Mouse (Mus musculus) stomach, embryonic 14.5 days (tissue): ENCODE measurements at regions not wholly inside any gene's neighbourhood (a gene's known extent, or its start where the extent isn't known, plus 50 kb on each side); places are given as distances from the start of the nearest gene placed in this dataset.

Experiments used
- ATAC-seq: fragments of 200-750 bp; cut with Nextera tagmentation; 2 replicates; pipeline ENCODE4 v1.8.0; 2017; ENCODE audit warnings: low read depth, moderate TSS enrichment; ENCODE audit not compliant: insufficient number of reproducible peaks, insufficient read depth, low FRiP score
- H3K27ac ChIP-seq: fragments of 300-500 bp; sonication (generic); 2 replicates; pipeline ENCODE4 v1.5.1; 2014; ENCODE audit warnings: mild to moderate bottlenecking, low read length, moderate library complexity, mixed read lengths
- H3K27me3 ChIP-seq: fragments of 300-500 bp; sonication (generic); 2 replicates; pipeline ENCODE4 v1.6.1; 2014; ENCODE audit warnings: low read length, control low read depth, mixed read lengths; ENCODE audit not compliant: control insufficient read depth, insufficient read depth
- H3K36me3 ChIP-seq: fragments of 300-500 bp; sonication (generic); 2 replicates; pipeline ENCODE4 v1.6.1; 2014; ENCODE audit warnings: mild to moderate bottlenecking, control low read depth, low read length, moderate library complexity, mixed read lengths; ENCODE audit not compliant: control insufficient read depth, insufficient read depth
- H3K4me1 ChIP-seq: fragments of 300-500 bp; sonication (generic); 2 replicates; pipeline ENCODE4 v1.6.1; 2014; ENCODE audit warnings: low read length, control low read depth, mixed read lengths; ENCODE audit not compliant: control insufficient read depth, insufficient read depth
- H3K4me2 ChIP-seq: fragments of 300-500 bp; sonication (generic); replicated peaks from 2 replicates; pipeline ENCODE4 v1.6.1; 2014; ENCODE audit warnings: low read depth, low read length, control low read depth
- H3K4me3 ChIP-seq: fragments of 300-500 bp; sonication (generic); 2 replicates; pipeline ENCODE4 v1.5.1; 2014; ENCODE audit warnings: low read depth, low read length, control low read depth
- H3K9ac ChIP-seq: fragments of 300-500 bp; sonication (generic); replicated peaks from 2 replicates; pipeline ENCODE4 v1.6.1; 2014; ENCODE audit warnings: low read depth, mild to moderate bottlenecking, control low read depth, low read length, moderate library complexity, mixed read lengths
- H3K9me3 ChIP-seq: fragments of 300-500 bp; sonication (generic); 2 replicates; pipeline ENCODE4 v1.6.1; 2016; ENCODE audit warnings: low read depth, low read length, control low read depth; ENCODE audit not compliant: control insufficient read depth
- WGBS: fragments of 180-500 bp; shearing (Covaris S2); extraction: QIAGEN DNeasy Blood & Tissue Kit; methylation state at CpG from one replicate; pipeline ENCODE4 v1.1.7; 2014; 5-methylcytosine and 5-hydroxymethylcytosine counted together

DNA sequence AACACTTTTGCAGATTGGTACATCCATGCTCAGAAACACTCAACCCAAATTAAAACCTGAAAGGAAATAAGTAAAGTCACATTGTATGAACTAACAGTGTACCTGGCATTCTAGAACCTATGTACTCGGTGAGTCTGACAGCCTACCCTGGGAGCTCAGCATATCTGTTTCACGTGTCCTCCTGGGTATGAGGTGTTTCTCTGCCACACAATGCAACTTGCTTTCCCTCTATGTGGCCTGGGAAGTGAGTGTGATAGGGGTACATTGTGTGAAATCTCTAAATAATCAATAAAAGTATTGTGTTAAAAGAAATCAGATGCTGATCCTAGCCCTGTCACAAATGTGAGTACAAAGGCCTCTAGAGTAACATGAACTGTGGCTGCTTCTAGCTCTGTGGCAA lies 315.3 kb upstream of the Gpc5 start:
- H3K36me3 ChIP-seq = no peaks in the 10 kb centered on the region
- no peak overlapping the region for H3K27ac ChIP-seq
- no peak for ATAC-seq
- no peaks in the 10 kb centered on the region for H3K9me3 ChIP-seq
- no peak overlapping the region for H3K4me2 ChIP-seq
- no peaks in the 10 kb centered on the region for H3K4me1 ChIP-seq
- WGBS = 63% methylated on average over 2 of the region's 2 CpGs
- H3K27me3 ChIP-seq = no peaks in the 10 kb centered on the region
- H3K4me3 ChIP-seq = no peak overlapping the region
- H3K9ac ChIP-seq = no peak overlapping the region

DNA sequence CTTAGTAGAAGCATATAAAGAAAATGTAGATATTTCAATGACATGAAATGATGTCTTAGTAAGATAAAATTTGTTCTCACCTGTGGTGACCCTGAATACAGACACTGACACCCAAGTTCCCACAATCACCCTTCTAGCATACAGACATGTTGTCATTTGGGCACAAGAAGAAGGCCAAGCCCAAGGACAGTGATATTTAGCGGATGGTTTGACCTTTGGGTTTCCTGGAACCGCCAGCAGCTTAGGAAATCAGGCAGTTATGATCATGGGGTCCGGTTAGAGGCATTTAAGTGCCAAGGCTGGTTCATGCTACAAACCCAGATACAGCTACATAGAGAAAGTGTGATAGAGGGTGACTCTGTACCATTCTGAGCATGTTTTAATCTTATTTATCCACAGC lies 310.2 kb upstream of the Gpc5 start:
- H3K27ac ChIP-seq = no peak overlapping the region
- WGBS = 90% methylated on average over 3 of the region's 3 CpGs
- no peaks in the 10 kb centered on the region for H3K4me1 ChIP-seq
- H3K9ac ChIP-seq = no peak overlapping the region
- no peaks in the 10 kb centered on the region for H3K36me3 ChIP-seq
- no peak overlapping the region for H3K4me2 ChIP-seq
- H3K27me3 ChIP-seq = no peaks in the 10 kb centered on the region
- H3K4me3 ChIP-seq = no peak overlapping the region
- H3K9me3 ChIP-seq = no peaks in the 10 kb centered on the region
- no peak for ATAC-seq

DNA sequence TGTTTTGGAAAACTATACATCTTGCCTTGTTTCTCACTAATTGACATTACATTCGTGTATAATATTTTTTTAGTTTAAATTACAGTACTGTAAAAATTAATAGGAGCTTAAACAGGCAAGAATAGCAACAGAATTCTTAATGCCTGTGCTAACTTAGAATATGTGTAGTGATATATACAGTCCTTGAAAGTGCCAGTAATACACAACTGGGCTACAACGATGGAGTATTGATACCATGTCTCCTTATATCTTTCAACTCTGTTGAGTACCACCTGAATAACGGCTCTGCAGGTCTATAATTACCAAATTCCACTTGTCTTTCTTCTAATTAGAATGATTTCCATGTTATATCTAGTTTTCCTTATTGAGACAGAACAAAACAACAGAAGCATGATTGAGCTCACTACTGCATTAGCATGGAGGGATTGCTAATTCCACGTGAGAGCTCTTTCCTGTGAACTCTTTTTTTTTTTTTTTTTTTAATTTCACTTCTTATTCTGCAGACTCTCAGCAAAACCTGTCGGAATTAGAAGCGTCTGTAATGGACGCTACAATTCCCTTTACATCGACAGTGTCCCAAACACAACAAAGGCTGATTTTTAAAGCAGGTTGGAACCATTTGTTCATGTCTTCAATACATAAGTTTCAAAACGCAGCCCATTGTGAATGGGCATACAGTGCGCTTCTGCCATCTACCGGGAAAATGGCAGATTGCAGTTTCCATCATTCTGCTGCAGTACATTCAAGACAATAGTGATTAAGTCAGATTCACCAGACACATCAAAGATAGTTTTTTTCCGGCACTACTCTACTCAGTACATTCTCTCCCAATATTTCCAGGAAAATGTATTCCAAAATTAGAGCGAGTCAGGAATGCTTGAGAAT lies 300.8 kb upstream of the Gpc5 start:
- no peak overlapping the region for H3K27ac ChIP-seq
- H3K9me3 ChIP-seq = no peaks in the 10 kb centered on the region
- 24% methylated on average over 13 of the region's 13 CpGs for WGBS
- H3K36me3 ChIP-seq = no peaks in the 10 kb centered on the region
- H3K4me2 ChIP-seq = 0 out of 2 replicates have a peak overlapping the region, but pooled peaks have one; percentile 28
- H3K4me3 ChIP-seq = no peak overlapping the region
- H3K4me1 ChIP-seq = no peaks in the 10 kb centered on the region
- H3K9ac ChIP-seq = no peak overlapping the region
- no peak for ATAC-seq
- H3K27me3 ChIP-seq = no peaks in the 10 kb centered on the region

DNA sequence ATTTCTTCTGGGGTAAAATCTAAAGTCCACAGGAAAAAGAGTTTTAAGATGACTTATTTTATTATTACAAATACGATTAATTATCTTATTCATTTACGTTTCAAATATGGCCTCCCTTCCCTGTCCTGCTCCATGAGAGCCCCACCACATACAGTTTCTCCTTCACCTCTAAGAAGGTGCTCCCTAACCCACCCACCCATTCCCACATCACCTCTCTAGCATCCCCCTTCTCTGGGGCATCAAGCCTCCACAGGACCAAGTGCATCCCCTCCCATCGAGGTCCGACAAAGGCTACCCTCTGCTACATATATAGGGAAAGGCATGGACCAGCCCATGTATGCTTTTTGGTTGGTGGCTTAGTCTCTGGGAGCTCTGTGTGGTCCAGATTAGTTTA lies 300.2 kb upstream of the Gpc5 start:
- no peaks in the 10 kb centered on the region for H3K27me3 ChIP-seq
- H3K4me1 ChIP-seq = no peaks in the 10 kb centered on the region
- no peaks in the 10 kb centered on the region for H3K36me3 ChIP-seq
- no peak overlapping the region for H3K4me3 ChIP-seq
- H3K9me3 ChIP-seq = no peaks in the 10 kb centered on the region
- no peak overlapping the region for H3K4me2 ChIP-seq
- 63% methylated on average over 4 of the region's 4 CpGs for WGBS
- no peak overlapping the region for H3K27ac ChIP-seq
- no peak overlapping the region for H3K9ac ChIP-seq
- ATAC-seq = no peak

DNA sequence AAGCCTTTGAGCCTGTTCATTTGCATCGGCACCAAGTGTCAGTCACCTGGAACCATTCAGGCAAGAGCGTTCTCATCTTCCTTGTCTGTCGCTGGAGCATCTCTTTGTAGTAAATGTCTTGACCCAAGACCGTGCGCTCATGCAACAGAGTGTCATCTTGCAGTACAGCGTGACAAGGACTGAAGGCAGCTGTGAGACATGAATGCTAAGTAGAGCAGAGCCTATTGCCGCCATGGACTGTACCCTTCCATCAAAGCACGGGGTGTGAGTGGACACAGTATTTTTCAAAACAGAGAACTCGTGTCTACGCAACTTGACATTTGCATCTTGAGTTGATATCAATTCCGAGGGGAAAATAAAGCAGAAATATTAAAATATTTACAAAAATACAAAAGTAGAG lies 287.4 kb upstream of the Gpc5 start:
- no peaks in the 10 kb centered on the region for H3K9me3 ChIP-seq
- no peaks in the 10 kb centered on the region for H3K36me3 ChIP-seq
- H3K4me2 ChIP-seq = no peak overlapping the region
- no peak overlapping the region for H3K4me3 ChIP-seq
- H3K27me3 ChIP-seq = no peaks in the 10 kb centered on the region
- H3K9ac ChIP-seq = no peak overlapping the region
- WGBS = 82% methylated on average over 11 of the region's 11 CpGs
- no peak for ATAC-seq
- no peak overlapping the region for H3K27ac ChIP-seq
- no peaks in the 10 kb centered on the region for H3K4me1 ChIP-seq

DNA sequence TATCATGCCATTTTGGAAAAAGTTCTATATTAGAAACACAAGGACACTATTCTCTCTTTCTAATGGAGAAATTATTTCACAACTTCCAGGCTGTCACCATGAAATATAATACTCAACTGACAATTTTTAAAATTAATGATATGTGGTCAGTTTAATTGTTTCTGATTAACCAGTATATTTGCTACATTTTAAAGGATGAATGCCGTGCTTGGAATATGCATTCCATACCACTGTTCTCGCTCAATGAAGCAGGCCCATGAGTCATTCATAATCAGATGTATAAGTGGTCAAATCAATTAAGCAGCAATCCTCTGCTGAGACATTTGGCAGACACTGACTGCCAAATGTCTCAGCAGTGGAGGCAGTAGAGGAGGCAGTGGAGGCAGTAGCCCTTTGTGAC lies 283.4 kb upstream of the Gpc5 start:
- Histone ChIP-seq H3K9ac (no peak overlapping the region), H3K27me3 (no peaks in the 10 kb centered on the region), H3K4me2 (no peak overlapping the region), H3K4me3 (no peak overlapping the region), H3K9me3 (no peaks in the 10 kb centered on the region), H3K4me1 (no peaks in the 10 kb centered on the region), H3K36me3 (no peaks in the 10 kb centered on the region), H3K27ac (no peak overlapping the region)
- WGBS = 78% methylated on average over 2 of the region's 2 CpGs
- no peak for ATAC-seq

DNA sequence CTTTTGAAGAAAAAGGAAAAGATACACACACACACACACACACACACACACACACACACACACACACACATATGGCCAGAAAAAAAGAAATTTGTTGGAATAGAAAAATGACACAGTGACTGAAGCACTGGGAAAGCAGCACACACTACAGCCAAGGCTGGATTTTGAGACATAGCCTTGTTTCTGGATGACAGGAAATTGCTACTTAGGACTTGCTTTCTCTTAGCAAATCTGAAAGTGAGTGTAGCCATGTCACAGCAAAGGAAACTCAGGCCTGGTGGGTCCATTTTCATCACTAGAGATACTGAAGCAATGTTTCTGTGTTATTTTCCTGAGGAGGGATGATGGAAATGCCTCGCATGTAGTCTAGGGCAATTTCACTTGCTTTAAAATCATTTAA lies 271.3 kb upstream of the Gpc5 start:
- peak overlapping the region; percentile 53; the same call in 1 of the 2 replicates for H3K27ac ChIP-seq

DNA sequence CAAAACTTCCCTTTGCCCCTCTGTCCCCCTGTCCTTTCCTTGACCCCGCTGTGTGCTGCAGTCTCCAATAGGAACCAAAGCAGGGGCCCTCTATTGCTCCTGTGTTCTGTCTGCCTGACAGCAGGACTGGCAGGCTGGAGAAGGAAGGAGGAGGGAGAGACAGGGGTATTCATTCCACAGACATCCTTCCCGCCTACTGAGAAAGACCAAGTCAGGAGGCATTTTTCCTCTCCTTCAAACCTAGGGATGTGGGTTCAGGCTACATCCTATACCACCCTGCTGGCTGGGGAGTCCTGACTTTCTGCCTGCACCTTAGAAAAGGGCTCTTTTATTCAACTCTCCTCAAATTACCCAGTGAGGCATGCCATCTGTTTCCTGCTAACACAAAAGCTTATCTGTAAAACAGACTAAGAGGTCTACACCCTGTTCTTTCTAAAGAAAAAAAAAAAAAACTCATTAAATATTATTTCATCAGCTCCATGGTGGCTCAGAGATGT lies 270.9 kb upstream of the Gpc5 start:
- Histone ChIP-seq H3K27ac (peak overlapping the region; percentile 53; the same call in 1 of the 2 replicates), H3K9me3 (no peaks in the 10 kb centered on the region), H3K36me3 (no peaks in the 10 kb centered on the region), H3K4me2 (no peak overlapping the region), H3K4me3 (no peak overlapping the region), H3K27me3 (no peaks in the 10 kb centered on the region), H3K4me1 (peaks cover 14% of the 10 kb centered on the region), H3K9ac (no peak overlapping the region)
- ATAC-seq = peak; percentile 92; the same call in 1 of the 2 replicates
- 3% methylated on average over 2 of the region's 2 CpGs for WGBS

More for the DNA sequence above, 271.3 kb upstream of the Gpc5 start:
- Histone ChIP-seq H3K9ac (no peak overlapping the region), H3K4me3 (no peak overlapping the region), H3K9me3 (no peaks in the 10 kb centered on the region), H3K36me3 (no peaks in the 10 kb centered on the region), H3K4me2 (no peak overlapping the region), H3K27me3 (no peaks in the 10 kb centered on the region), H3K4me1 (peaks cover 14% of the 10 kb centered on the region)
- 13% methylated on average over 1 of the region's 1 CpGs for WGBS
- peak; percentile 19; the same call in 1 of the 2 replicates for ATAC-seq
